Mouse (Mus musculus) embryo, embryonic 9.5 days (tissue): ENCODE measurements around the gene Gm525.
"Not testable (repeated sequence)": the region's sequence is repeated elsewhere in the genome, so short reads cannot be mapped to it uniquely, and the experiment has no call there.

ENCODE experiments used
- DNase-seq: peaks from one replicate; pipeline ENCODE4 v3.0.0-alpha.2; 2017; ENCODE audit errors: extremely low spot score

Gm525 gene

GRCm38 (mm10) chr11:89073541-89073940, at the start of gene Gm525:
Gene Gm525 (plus strand): TSS chr11:89073841.
- no peak for DNase-seq

- DNase-seq = no peak
Observed at GRCm38 (mm10) chr11:89024181-89024881, 49.3 kb upstream of the Gm525 start.

GRCm38 (mm10) chr11:89025603-89026002, 48.0 kb upstream of the Gm525 start:
- DNase-seq = no peak

- DNase-seq = no peak
Observed at GRCm38 (mm10) chr11:89026117-89026516, 47.5 kb upstream of the Gm525 start.

- DNase-seq = no peak
Observed at GRCm38 (mm10) chr11:89027955-89028361, 45.7 kb upstream of the Gm525 start.

- no peak for DNase-seq
Observed at GRCm38 (mm10) chr11:89028871-89029405, 44.7 kb upstream of the Gm525 start.

- DNase-seq = no peak
Observed at GRCm38 (mm10) chr11:89030552-89030951, 43.1 kb upstream of the Gm525 start.

- no peak for DNase-seq
Observed at GRCm38 (mm10) chr11:89031189-89031588, 42.5 kb upstream of the Gm525 start.

- DNase-seq = no peak
Observed at GRCm38 (mm10) chr11:89034592-89034991, 39.0 kb upstream of the Gm525 start.

- no peak for DNase-seq
Observed at GRCm38 (mm10) chr11:89035552-89035951, 38.1 kb upstream of the Gm525 start.

GRCm38 (mm10) chr11:89038496-89038895, 35.1 kb upstream of the Gm525 start:
- no peak for DNase-seq

GRCm38 (mm10) chr11:89039325-89039724, 34.3 kb upstream of the Gm525 start:
- no peak for DNase-seq

GRCm38 (mm10) chr11:89041073-89041472, 32.6 kb upstream of the Gm525 start:
- DNase-seq = not testable (repeated sequence)

- DNase-seq = no peak
Observed at GRCm38 (mm10) chr11:89043046-89043445, 30.6 kb upstream of the Gm525 start.

- DNase-seq = not testable (repeated sequence)
Observed at GRCm38 (mm10) chr11:89045501-89045900, 28.1 kb upstream of the Gm525 start.

- no peak for DNase-seq
Observed at GRCm38 (mm10) chr11:89046021-89046420, 27.6 kb upstream of the Gm525 start.

- DNase-seq = no peak
Observed at GRCm38 (mm10) chr11:89051767-89052166, 21.9 kb upstream of the Gm525 start.

- DNase-seq = no peak
Observed at GRCm38 (mm10) chr11:89055931-89056690, 17.5 kb upstream of the Gm525 start.

- no peak for DNase-seq
Observed at GRCm38 (mm10) chr11:89058515-89059270, 14.9 kb upstream of the Gm525 start.

GRCm38 (mm10) chr11:89059919-89060422, 13.7 kb upstream of the Gm525 start:
- DNase-seq = peak; percentile 70

GRCm38 (mm10) chr11:89060423-89061089, 13.1 kb upstream of the Gm525 start:
- DNase-seq = peak; percentile 94
